Mouse (Mus musculus) left cerebral cortex, adult 2 months (tissue): ENCODE measurements at regions not wholly inside any gene's neighbourhood (a gene's known extent, or its start where the extent isn't known, plus 50 kb on each side); places are given as distances from the start of the nearest gene placed in this dataset.

Source experiments
- DNase-seq, 2 experiments: peaks; one replicate each; pipeline ENCODE4 v3.0.0; 2021 to 2022; ENCODE audit warnings: low spot score in 2 of 2, mixed read lengths in 1 of 2; ENCODE audit errors: extremely low spot score in 1 of 2
- H3K27ac ChIP-seq: fragments of 200-600 bp; 2 replicates; pipeline ENCODE4 v1.8.1; 2022
- H3K4me3 ChIP-seq: fragments of 200-600 bp; 2 replicates; pipeline ENCODE4 v1.8.1; 2022
- CTCF ChIP-seq: fragments of 200-600 bp; IDR thresholded peaks from 2 replicates; pipeline ENCODE4 v1.8.1; 2022; ENCODE audit warnings: antibody characterized with exemption, mild to moderate bottlenecking, moderate library complexity
- intact Hi-C: fragments of 180-260 bp; cut with DNase I; formaldehyde crosslinking; loops from one replicate; pipeline ENCODE4 v1.15.1; 2025

DNA sequence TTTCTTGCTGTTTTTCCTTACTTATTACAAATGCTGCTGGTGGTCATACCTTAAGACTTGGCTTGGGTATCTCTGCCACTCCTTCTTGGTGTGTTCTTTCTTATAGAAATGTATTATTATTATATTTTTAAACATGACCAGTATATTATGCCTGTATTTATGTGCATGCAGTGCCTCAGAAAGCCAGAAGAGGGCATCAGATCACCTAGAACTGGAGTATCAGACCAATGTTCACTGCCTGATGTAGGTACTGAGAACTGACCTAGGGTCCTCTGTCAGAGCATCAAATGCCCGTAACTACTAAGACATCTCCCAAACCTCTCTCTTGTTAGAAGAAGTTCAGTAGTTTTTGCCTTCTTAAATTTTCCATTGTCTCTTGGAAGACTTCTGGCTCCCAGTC is 380.7 kb downstream of the Zfp619 start:
- TF ChIP-seq CTCF = peak; percentile 16
- intact Hi-C loops = no loop called here
- DNase-seq = no peak

DNA sequence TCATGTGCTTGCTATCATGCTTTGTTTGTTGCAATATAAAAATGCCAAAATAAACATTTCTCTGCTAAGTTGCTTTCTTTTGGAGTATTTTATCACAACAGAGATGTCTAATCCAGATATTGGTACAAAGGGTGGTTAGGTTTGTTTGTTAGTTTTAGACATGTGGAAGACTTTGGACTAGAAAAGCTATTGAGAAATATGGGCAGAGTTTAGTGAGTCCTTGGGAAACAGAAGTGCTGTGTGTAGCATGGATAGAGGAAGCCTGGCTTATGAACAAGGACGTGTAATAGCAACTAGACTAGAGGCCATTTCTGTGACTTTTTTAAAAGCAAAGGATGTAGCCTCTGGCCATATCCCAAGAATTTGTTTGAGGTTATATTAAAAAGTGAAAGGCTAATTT is 416.4 kb downstream of the Zfp619 start:
- intact Hi-C loops = no loop called here
- Histone ChIP-seq H3K27ac (no peak overlapping the region), H3K4me3 (no peak overlapping the region)
- no peak for DNase-seq
- TF ChIP-seq CTCF = no peak

More for the DNA sequence above, 380.7 kb downstream of the Zfp619 start:
- Histone ChIP-seq H3K27ac (no peak overlapping the region), H3K4me3 (no peak overlapping the region)

DNA sequence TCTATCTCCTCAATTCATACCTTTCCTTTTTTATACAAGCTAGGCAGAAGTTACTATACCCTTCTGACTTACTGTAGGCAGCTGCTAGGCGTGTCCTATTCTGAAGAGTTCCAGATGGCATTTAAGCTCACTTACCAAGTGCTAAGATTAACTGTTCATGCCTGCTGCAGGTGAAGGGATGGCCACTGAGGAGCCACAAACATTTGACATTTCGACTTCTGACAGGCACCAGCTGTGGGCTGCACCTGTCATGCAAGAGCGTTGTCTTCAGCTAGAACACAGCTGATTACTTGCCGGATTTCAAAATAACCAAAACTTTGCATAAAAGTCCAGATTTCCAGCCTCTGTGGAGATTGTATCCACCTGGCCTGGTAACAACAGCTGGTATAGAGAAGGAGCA is 419.7 kb downstream of the Zfp619 start:
- intact Hi-C loops = no loop called here
- H3K27ac ChIP-seq = no peak overlapping the region
- no peak for DNase-seq
- H3K4me3 ChIP-seq = no peak overlapping the region
- no peak for TF ChIP-seq CTCF

DNA sequence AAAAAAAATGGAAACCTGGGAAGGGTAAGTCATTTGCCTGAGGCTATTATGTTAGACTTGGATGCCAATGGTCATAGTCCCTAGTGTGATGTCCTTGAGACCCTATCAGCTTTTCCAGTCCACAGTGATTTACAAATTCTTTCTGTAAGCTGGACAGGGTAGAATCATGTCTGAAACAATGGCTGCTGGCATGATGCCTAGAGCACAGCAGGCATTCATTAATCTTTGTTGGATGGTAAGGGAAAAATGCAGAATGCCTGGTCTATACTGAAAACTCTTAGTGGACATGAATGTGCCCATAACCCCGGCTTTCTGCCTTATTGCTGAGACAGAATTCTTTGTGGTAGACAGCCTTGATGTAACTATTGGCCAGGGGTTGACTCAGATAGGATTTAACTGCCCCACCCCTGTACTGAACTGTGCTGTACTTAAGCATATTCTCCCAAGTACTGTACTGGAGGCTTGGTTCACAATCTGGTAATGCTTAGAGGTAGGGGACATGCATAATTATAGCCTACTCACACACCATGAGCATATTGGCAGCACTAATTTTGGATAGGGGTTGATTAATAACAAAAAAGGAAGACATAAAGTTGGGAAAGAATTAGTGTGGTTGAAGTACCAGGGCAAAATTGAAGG is 424.8 kb downstream of the Zfp619 start:
- Histone ChIP-seq H3K27ac (no peak overlapping the region), H3K4me3 (no peak overlapping the region)
- intact Hi-C loops = no loop called here
- TF ChIP-seq CTCF = no peak
- no peak for DNase-seq

DNA sequence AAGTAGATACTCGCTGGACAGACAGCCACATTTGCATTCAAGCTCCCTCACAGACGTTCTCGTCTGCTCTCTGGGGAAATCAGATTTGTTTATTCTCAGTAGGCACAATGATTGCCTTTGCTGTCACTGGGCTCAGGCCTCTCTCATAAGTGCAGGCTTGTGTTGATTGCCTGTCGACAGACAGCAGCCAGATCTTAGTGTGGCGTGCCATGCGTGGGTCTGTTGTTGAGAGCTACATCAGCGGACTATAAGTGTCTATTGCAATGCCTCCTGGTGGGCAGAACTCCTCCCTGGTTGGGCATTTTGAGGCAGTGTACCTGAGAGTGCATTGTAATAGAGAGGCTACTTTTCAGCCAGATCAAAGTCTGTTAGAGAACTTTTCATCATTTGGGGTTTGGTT is 436.5 kb downstream of the Zfp619 start:
- no peak for DNase-seq
- Histone ChIP-seq H3K27ac (no peak overlapping the region), H3K4me3 (no peak overlapping the region)
- no peak for TF ChIP-seq CTCF
- intact Hi-C loops = no loop called here

DNA sequence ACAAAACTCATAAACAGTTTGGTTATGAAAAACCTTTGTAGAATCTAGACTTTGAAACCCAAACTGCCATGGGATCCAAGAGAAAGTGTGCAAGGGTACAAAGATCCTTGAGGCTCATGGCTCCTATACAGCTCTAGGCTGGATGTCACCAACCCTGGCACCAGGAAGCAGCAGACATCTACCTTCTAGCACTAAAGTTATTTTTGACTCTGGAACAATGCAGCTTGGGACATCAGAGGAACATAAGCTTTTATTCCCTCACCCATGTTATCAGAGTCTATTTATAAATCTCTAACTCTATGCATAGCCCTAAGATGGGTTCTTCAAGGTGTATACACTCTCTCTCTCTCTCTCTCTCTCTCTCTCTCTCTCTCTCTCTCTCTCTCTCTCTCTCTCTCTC is 437.4 kb downstream of the Zfp619 start:
- intact Hi-C loops = no loop called here
- TF ChIP-seq CTCF = no peak
- DNase-seq = no peak

DNA sequence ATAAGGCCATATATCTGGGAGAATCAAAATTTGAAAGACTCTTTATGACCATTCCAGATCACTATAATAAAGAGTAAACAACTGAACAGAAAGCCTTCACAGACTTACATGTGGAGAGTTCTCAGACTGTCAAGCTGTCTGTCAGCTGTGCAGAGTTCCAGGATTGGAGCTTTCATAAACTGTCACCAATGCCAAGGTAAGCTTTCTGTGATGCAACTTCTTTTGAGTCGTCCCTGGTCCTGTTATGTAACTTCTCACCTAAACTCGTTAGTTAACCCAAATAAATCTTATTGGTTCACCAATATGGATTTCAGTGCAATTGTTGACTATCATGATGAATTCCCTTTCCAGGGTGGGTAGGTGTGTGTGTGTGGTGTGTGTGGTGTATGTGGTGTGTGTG is 460.6 kb downstream of the Zfp619 start:
- no peak for TF ChIP-seq CTCF
- intact Hi-C loops = no loop called here
- no peak overlapping the region for H3K4me3 ChIP-seq
- no peak overlapping the region for H3K27ac ChIP-seq
- no peak for DNase-seq

More for the DNA sequence above, 437.4 kb downstream of the Zfp619 start:
- Histone ChIP-seq H3K4me3 (no peak overlapping the region), H3K27ac (no peak overlapping the region)

DNA sequence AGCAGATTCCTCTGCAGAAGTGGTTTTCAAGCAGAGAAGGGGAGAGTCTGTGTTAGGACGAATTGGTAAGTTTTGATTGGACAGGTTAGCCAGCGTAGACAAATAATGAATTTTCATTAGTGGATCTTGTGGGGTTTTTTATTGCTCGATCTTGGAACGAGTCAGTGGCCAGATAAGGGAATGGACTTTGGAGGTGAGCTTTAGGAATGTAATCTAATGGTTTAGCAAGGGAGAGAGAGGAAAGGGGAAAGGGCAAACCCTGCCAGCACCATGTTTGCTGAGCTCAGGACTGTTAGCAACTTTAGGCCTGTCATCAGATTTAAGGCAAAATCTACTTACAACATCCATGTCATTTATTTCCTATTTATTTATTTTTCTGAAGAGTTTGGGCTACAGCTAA is 464.1 kb downstream of the Zfp619 start:
- no peak for TF ChIP-seq CTCF

More for the DNA sequence above, 464.1 kb downstream of the Zfp619 start:
- H3K27ac ChIP-seq = no peak overlapping the region
- H3K4me3 ChIP-seq = no peak overlapping the region
- DNase-seq = no peak
- intact Hi-C loops = no loop called here
